Mouse (Mus musculus) layer of hippocampus, postnatal 14 days (tissue): ENCODE data around the gene Sult2b1. TPM values are rescaled to one million over a fixed set of nuclear protein-coding genes. Genes with fewer than 3 reads are reported as not detected.

Source experiments
- DNase-seq, 2 experiments: peaks; one replicate each; pipeline ENCODE4 v3.0.0; 2021 to 2022; ENCODE audit warnings: low spot score in 2 of 2, mixed read lengths in 1 of 2
- total RNA-seq, 2 experiments: library from RNA; stranded (reverse); gene quantifications; 2 replicates each; pipeline ENCODE4 v1.2.3; 2021

The Sult2b1 gene
- total RNA-seq, 2 experiments from 2014 or later: 8.7 to 12.0 TPM

- no peak for DNase-seq
Observed at GRCm38 (mm10) chr7:45802551-45802950, 18.1 kb upstream of the Sult2b1 start.

- peak; percentile 89 to 94 for DNase-seq
Observed at GRCm38 (mm10) chr7:45801348-45801747, 16.9 kb upstream of the Sult2b1 start.

GRCm38 (mm10) chr7:45800546-45801204, 16.2 kb upstream of the Sult2b1 start:
- DNase-seq: no peak

GRCm38 (mm10) chr7:45800001-45800400, 15.5 kb upstream of the Sult2b1 start:
- no peak for DNase-seq

GRCm38 (mm10) chr7:45798931-45799330, 14.5 kb upstream of the Sult2b1 start:
- DNase-seq: no peak

GRCm38 (mm10) chr7:45798511-45798836, 14.0 kb upstream of the Sult2b1 start:
- no peak for DNase-seq

GRCm38 (mm10) chr7:45797661-45798510, 13.4 kb upstream of the Sult2b1 start:
- no peak for DNase-seq

- no peak for DNase-seq
Observed at GRCm38 (mm10) chr7:45796950-45797349, 12.5 kb upstream of the Sult2b1 start.

GRCm38 (mm10) chr7:45794971-45795370, 10.5 kb upstream of the Sult2b1 start:
- DNase-seq: no peak

GRCm38 (mm10) chr7:45793969-45794585, 9.6 kb upstream of the Sult2b1 start:
- no peak for DNase-seq

GRCm38 (mm10) chr7:45793240-45793639, 8.8 kb upstream of the Sult2b1 start:
- DNase-seq: no peak

- no peak for DNase-seq
Observed at GRCm38 (mm10) chr7:45791756-45792490, 7.5 kb upstream of the Sult2b1 start.

- DNase-seq: no peak
Observed at GRCm38 (mm10) chr7:45790721-45791120, 6.3 kb upstream of the Sult2b1 start.

- no peak for DNase-seq
Observed at GRCm38 (mm10) chr7:45787642-45788041, 3.2 kb upstream of the Sult2b1 start.

GRCm38 (mm10) chr7:45786661-45787413, 2.4 kb upstream of the Sult2b1 start:
- no peak for DNase-seq

- DNase-seq: no peak
Observed at GRCm38 (mm10) chr7:45786136-45786578, 1.7 kb upstream of the Sult2b1 start.

GRCm38 (mm10) chr7:45785388-45786135, 1.1 kb upstream of the Sult2b1 start:
- no peak for DNase-seq

- DNase-seq: peak; percentile 80
Observed at GRCm38 (mm10) chr7:45783511-45784091, 868 bp downstream of the Sult2b1 start, which contains the start of gene Lmtk3. Gene Lmtk3, plus strand, starts transcription at chr7:45783738.

GRCm38 (mm10) chr7:45782271-45782670, 2.2 kb downstream of the Sult2b1 start:
- DNase-seq: no peak
